Mouse (Mus musculus) kidney, postnatal 4 days (tissue): ENCODE data around the gene Eci2.
"Not testable (repeated sequence)": the region's sequence is repeated elsewhere in the genome, so short reads cannot be mapped to it uniquely, and the experiment has no call there.

Source experiments
- DNase-seq, 2 experiments: peaks; one replicate each; pipeline ENCODE4 v3.0.0; 2021; ENCODE audit warnings: mixed read lengths in 2 of 2

Gene Eci2

GRCm38 (mm10) chr13:35026879-35027278, at the start of gene Eci2:
Eci2 (minus strand) TSS chr13:35027096.
- DNase-seq: peak; percentile 46 to 68

GRCm38 (mm10) chr13:35074862-35075261, 48.0 kb upstream of the Eci2 start:
- DNase-seq: no peak

- DNase-seq: no peak
Measured at GRCm38 (mm10) chr13:35070485-35071472, 43.9 kb upstream of the Eci2 start.

GRCm38 (mm10) chr13:35067084-35067483, 40.2 kb upstream of the Eci2 start:
- no peak for DNase-seq

GRCm38 (mm10) chr13:35066033-35066432, 39.1 kb upstream of the Eci2 start:
- no peak for DNase-seq

GRCm38 (mm10) chr13:35064381-35064780, 37.5 kb upstream of the Eci2 start:
- no peak for DNase-seq

GRCm38 (mm10) chr13:35058145-35058544, 31.2 kb upstream of the Eci2 start:
- DNase-seq: peak in 1 of 2 experiments; percentile 43

- DNase-seq: no peak
Measured at GRCm38 (mm10) chr13:35036486-35036885, 9.6 kb upstream of the Eci2 start.

GRCm38 (mm10) chr13:35035731-35036130, 8.8 kb upstream of the Eci2 start:
- no peak for DNase-seq

- DNase-seq: no peak
Measured at GRCm38 (mm10) chr13:35033571-35033970, 6.7 kb upstream of the Eci2 start.

GRCm38 (mm10) chr13:35031684-35032082, 4.8 kb upstream of the Eci2 start:
- DNase-seq: peak in 1 of 2 experiments; percentile 34

- no peak for DNase-seq
Measured at GRCm38 (mm10) chr13:35030979-35031683, 4.2 kb upstream of the Eci2 start.

- no peak for DNase-seq
Measured at GRCm38 (mm10) chr13:35028365-35028764, 1.5 kb upstream of the Eci2 start.

- not testable (repeated sequence) for DNase-seq
Measured at GRCm38 (mm10) chr13:35023401-35023800, 3.5 kb downstream of the Eci2 start.

- no peak for DNase-seq
Measured at GRCm38 (mm10) chr13:35020383-35020782, 6.5 kb downstream of the Eci2 start.

- DNase-seq: no peak
Measured at GRCm38 (mm10) chr13:35018866-35019536, 7.9 kb downstream of the Eci2 start.

- no peak for DNase-seq
Measured at GRCm38 (mm10) chr13:35017392-35017791, 9.5 kb downstream of the Eci2 start.

- DNase-seq: no peak
Measured at GRCm38 (mm10) chr13:35016067-35016466, 10.8 kb downstream of the Eci2 start.

- DNase-seq: peak; percentile 51 to 67
Measured at GRCm38 (mm10) chr13:34995925-34996324, 31.0 kb downstream of the Eci2 start.

- peak; percentile 99 for DNase-seq
Measured at GRCm38 (mm10) chr13:34993983-34994811, 32.7 kb downstream of the Eci2 start.

- no peak for DNase-seq
Measured at GRCm38 (mm10) chr13:34993595-34993982, 33.3 kb downstream of the Eci2 start.

GRCm38 (mm10) chr13:34993085-34993484, 33.8 kb downstream of the Eci2 start:
- peak in 1 of 2 experiments; percentile 12 for DNase-seq
